Mouse (Mus musculus) c-Kit-positive CD71-positive TER-119-positive erythroid progenitor cells, embryonic 14.5 days (primary cell): ENCODE measurements around the gene Mast4.
"Not testable (repeated sequence)": the region's sequence is repeated elsewhere in the genome, so short reads cannot be mapped to it uniquely, and the experiment has no call there.

Source experiments
- DNase-seq: peaks from one replicate; pipeline ENCODE4 v3.0.0-alpha.2; 2013; ENCODE audit warnings: low spot score

Mast4 gene

GRCm38 (mm10) chr13:102745626-102746342, 588.5 kb downstream of the Mast4 start:
- DNase-seq, result no peak

GRCm38 (mm10) chr13:102745270-102745600, 589.1 kb downstream of the Mast4 start:
- DNase-seq, result no peak

GRCm38 (mm10) chr13:102744481-102745269, 589.6 kb downstream of the Mast4 start:
- peak; percentile 69 for DNase-seq

GRCm38 (mm10) chr13:102739720-102740535, 594.4 kb downstream of the Mast4 start:
- peak; percentile 70 for DNase-seq

GRCm38 (mm10) chr13:102737811-102738210, 596.5 kb downstream of the Mast4 start:
- no peak for DNase-seq

GRCm38 (mm10) chr13:102733063-102733462, 601.2 kb downstream of the Mast4 start:
- no peak for DNase-seq

GRCm38 (mm10) chr13:102728951-102729350, 605.3 kb downstream of the Mast4 start:
- DNase-seq, result not testable (repeated sequence)

GRCm38 (mm10) chr13:102728035-102728434, 606.3 kb downstream of the Mast4 start:
- DNase-seq, result peak; percentile 64

- no peak for DNase-seq
Observed at GRCm38 (mm10) chr13:102726876-102727275, 607.4 kb downstream of the Mast4 start.

- DNase-seq, result no peak
Observed at GRCm38 (mm10) chr13:102725906-102726305, 608.4 kb downstream of the Mast4 start.

GRCm38 (mm10) chr13:102725416-102725815, 608.9 kb downstream of the Mast4 start:
- DNase-seq, result no peak

- DNase-seq, result no peak
Observed at GRCm38 (mm10) chr13:102716973-102717372, 617.3 kb downstream of the Mast4 start.

- DNase-seq, result no peak
Observed at GRCm38 (mm10) chr13:102700744-102701143, 633.6 kb downstream of the Mast4 start.

- DNase-seq, result no peak
Observed at GRCm38 (mm10) chr13:102700176-102700575, 634.1 kb downstream of the Mast4 start.

- no peak for DNase-seq
Observed at GRCm38 (mm10) chr13:102698751-102699323, 635.5 kb downstream of the Mast4 start.

- no peak for DNase-seq
Observed at GRCm38 (mm10) chr13:102698335-102698734, 636.0 kb downstream of the Mast4 start.

GRCm38 (mm10) chr13:102695121-102695905, 639.0 kb downstream of the Mast4 start:
- DNase-seq, result no peak

GRCm38 (mm10) chr13:102694154-102694553, 640.1 kb downstream of the Mast4 start:
- DNase-seq, result no peak

- no peak for DNase-seq
Observed at GRCm38 (mm10) chr13:102693341-102693801, 640.9 kb downstream of the Mast4 start, which contains the start of gene Cd180. Cd180 (plus strand) TSS chr13:102693558.

- DNase-seq, result no peak
Observed at GRCm38 (mm10) chr13:102691408-102692150, 642.7 kb downstream of the Mast4 start.
